Mouse (Mus musculus) left cerebral cortex, postnatal 25 days (tissue): ENCODE measurements around the gene Hpd. TPM values are rescaled to one million over a fixed set of nuclear protein-coding genes. Genes with fewer than 3 reads are reported as not detected.

Experiments
- DNase-seq, 2 experiments: peaks; one replicate each; pipeline ENCODE4 v3.0.0; 2022; ENCODE audit warnings: low spot score in 2 of 2, mixed read lengths in 1 of 2
- intact Hi-C: fragments of 180-260 bp; cut with DNase I; formaldehyde crosslinking; loops from one replicate; pipeline ENCODE4 v1.15.1; 2025
- total RNA-seq, 2 experiments: library from RNA; stranded (reverse); gene quantifications; 2 replicates each; pipeline ENCODE4 v1.2.3; 2021

Hpd gene
- total RNA-seq, 2 experiments from 2014 or later: not detected

DNA sequence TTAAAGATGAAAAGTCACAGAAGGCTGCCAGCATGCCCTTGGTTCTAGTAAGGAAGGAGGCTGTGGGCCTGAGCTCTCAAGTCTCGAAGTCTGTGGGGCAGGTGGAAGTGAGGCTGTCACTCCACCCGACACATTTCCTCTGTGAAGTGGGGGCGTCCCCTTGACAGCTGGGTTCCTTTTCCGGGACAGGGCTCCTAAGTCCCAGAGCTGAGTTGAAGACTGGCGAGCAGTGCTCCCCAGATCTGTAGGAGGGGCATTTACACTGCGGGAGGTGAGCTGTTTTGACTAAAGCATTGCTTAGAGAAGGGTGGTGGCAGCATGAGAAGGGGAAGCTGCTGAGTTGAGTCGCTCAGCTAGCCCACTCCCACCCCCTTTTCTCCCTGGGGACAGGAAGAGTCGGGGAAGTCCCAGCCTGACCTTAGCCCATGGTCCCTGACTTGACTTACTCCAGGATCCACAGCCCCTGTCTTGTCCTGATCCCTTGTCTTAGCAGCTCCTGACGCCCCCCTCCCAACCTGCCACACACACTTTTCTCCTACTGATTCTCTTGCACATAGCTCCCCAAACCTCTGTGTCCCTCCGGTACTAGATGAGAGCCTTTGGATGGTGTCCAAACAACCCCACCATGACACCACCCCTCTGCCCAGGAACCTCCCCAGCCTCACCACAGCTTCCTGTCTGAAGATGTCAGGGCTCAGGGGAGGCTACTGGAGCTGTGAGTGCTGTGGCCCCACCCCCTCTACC, 53.9 kb downstream of the Hpd start:
- intact Hi-C loops: no loop called here
- no peak for DNase-seq

DNA sequence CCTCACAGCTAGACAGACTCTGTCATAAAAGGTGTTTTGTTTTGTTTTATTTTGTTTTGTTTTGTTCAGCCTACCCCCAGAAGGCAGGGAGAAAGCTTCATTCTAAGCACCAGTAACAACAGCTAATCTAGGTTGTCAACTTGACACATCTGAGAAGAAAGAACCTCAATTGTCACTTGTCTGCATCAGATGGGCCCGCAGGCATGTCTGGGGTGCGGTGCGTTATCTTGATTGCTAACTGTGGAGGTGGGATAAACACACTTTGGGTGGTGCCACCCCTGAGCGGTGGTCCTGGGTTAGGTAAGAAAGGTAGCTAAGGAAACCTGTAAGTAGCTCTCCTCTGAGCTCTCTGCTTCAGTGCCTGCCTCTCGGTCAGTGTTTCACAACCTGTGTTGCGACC, 55.5 kb downstream of the Hpd start:
- intact Hi-C loops: no loop called here
- DNase-seq: no peak

- intact Hi-C loops: no loop called here
- no peak for DNase-seq
Observed at GRCm38 (mm10) chr5:123125638-123126406, 56.7 kb downstream of the Hpd start.

GRCm38 (mm10) chr5:123125105-123125504, 57.4 kb downstream of the Hpd start:
- intact Hi-C loops: no loop called here
- no peak for DNase-seq

DNA sequence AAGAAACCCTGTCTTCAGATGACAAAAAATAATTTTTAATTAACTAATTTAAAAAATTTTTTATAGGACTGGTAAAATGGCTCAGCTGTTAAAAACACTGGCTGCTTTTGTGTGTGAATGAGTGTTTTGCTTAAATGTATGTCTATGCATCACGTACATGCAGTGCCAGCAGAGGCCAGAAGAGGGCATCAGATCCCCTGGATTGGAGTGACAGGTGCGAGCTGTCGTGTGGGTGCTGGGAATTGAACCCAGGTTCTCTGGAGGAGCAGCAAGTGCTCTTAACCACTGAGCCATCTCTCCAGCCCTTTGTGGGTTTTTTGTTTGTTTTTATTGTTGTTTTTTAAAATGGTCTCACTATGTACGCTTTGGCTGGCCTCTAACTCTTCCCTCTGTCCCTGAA, 60.3 kb downstream of the Hpd start:
- DNase-seq: no peak
- intact Hi-C loops: no loop called here

Other genes with a start within 250 kb of the Hpd start
- 10 to 100 TPM; 26.2 to 26.5 TPM for gene Kdm2b, start 192.9 kb downstream of the Hpd start, total RNA-seq
- 10 to 100 TPM in 1 of 2 experiments, 1 to 10 TPM in 1; 8.3 to 10.3 TPM for gene Orai1, start 167.7 kb downstream of the Hpd start, total RNA-seq
- under 1 TPM in 1 of 2 experiments, not detected in 1; 0.73 TPM for gene Morn3, start 135.7 kb downstream of the Hpd start, total RNA-seq
- gene Tmem120b, start 114.3 kb downstream of the Hpd start, total RNA-seq: 10 to 100 TPM; 14.3 to 17.1 TPM
- gene Rhof, start 50.0 kb downstream of the Hpd start, total RNA-seq: 10 to 100 TPM; 48.6 to 55.2 TPM
- gene Setd1b, start 40.5 kb downstream of the Hpd start, total RNA-seq: 10 to 100 TPM; 27.0 to 32.1 TPM
- 10 to 100 TPM; 26.2 to 27.7 TPM for gene Psmd9, start 13.3 kb downstream of the Hpd start, total RNA-seq
- gene Wdr66, start 69.4 kb upstream of the Hpd start, total RNA-seq: 1 to 10 TPM; 3.6 to 4.7 TPM
- 10 to 100 TPM; 67.8 to 70.0 TPM for gene Bcl7a, start 161.1 kb upstream of the Hpd start, total RNA-seq
- gene Mlxip, start 212.1 kb upstream of the Hpd start, total RNA-seq: 10 to 100 TPM; 16.3 to 18.0 TPM